Mouse (Mus musculus): ENCODE results near the gene Sh3bp4.

DNA sequence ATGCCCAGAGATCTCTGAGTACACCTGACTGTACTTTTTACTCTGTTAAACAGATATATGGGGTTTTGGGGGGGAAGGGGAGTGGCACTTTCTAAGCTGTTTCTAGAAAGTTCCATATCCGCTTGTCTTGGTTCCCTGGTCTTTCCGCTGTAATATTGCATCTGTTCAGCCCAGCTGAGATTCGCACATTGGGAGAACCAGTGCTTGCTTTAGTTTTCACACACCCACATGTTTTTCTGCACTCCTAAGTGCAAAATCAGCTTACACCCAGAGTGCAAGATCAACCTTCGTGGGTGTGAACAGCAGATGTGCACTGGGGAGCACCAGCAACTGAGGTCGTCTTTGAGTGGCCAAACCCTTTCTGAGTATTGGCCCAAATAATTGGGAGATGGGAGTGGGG, 94.1 kb downstream of the Sh3bp4 start:
- no peak for TF ChIP-seq CTCF (IDR thresholded peaks at IDR 0.05; ENCODE audit: borderline replicate concordance, extremely low read depth, insufficient read depth, insufficient read length)
- TF ChIP-seq POLR2A (IDR thresholded peaks at IDR 0.05; ENCODE audit: borderline replicate concordance, extremely low read depth, insufficient read depth, insufficient read length, poor library complexity, severe bottlenecking), result no peak
